Mouse (Mus musculus) C2C12 (cell line): ENCODE results near the gene Gm17727.

Experiments
- CTCF ChIP-seq: IDR thresholded peaks from one replicate; pipeline ENCODE4 v1.5.1; 2011; ENCODE audit not compliant: control insufficient read depth, insufficient read depth, insufficient read length
- MAX ChIP-seq: IDR thresholded peaks from one replicate; pipeline ENCODE4 v1.6.1; 2011; ENCODE audit warnings: mild to moderate bottlenecking, control low read depth
- MYOD1 ChIP-seq: IDR thresholded peaks from one replicate; pipeline ENCODE4 v1.6.1; 2011; ENCODE audit warnings: low read depth; ENCODE audit not compliant: control insufficient read depth, insufficient read length
- USF1 ChIP-seq: IDR thresholded peaks from one replicate; pipeline ENCODE4 v1.6.1; 2011; ENCODE audit warnings: low read depth, mild to moderate bottlenecking, control low read depth, moderate library complexity

GRCm38 (mm10) chr9:35756843-35757242 is 21.1 kb downstream of the Gm17727 start:
- TF ChIP-seq USF1 = no peak
- TF ChIP-seq MAX = no peak
- no peak for TF ChIP-seq CTCF
- TF ChIP-seq MYOD1 = no peak
